3 mouse cellular contexts compared by ENCODE assay signal in the genomic region with DNA sequence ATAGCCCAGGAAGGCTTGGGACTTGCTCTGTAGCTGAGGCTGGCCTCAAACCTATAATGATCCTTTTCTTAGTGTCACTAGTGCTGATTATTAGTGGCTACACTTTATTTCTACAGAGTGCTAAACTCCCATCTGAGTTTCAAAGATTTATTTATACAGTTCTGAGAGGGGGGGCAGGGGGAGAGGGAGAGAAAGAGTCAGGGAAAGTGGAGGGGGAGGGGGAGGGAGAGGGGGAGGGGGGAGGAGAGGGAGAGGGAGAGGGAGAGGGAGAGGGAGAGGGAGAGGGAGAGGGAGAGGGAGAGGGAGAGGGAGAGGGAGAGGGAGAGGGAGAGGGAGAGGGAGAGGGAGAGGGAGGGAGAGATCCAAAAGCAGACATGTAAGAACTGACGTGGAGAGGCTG.
DNase-seq lines count a peak whose midpoint lies in the region; ATAC-seq and TF ChIP-seq lines count a peak whose summit lies in the region.
"Not testable (repeated sequence)": the region's sequence is repeated elsewhere in the genome, so short reads cannot be mapped to it uniquely, and the experiment has no call there.

No protein-coding gene starts in this region.

- not testable (repeated sequence) for TF ChIP-seq CTCF in heart, postnatal 0 days (IDR thresholded peaks at IDR 0.05; ENCODE audit: low read depth); kidney, postnatal 0 days (IDR thresholded peaks at IDR 0.05; ENCODE audit: low read depth); lung, postnatal 0 days (IDR thresholded peaks at IDR 0.05)

- not testable (repeated sequence) for ATAC-seq in heart, postnatal 0 days (ENCODE audit: insufficient read depth, low read depth); kidney, postnatal 0 days (replicated peaks; ENCODE audit: low FRiP score, low read depth); lung, postnatal 0 days

- WGBS in heart, postnatal 0 days, result 31% methylated on average over 1 of the region's 1 CpGs
- WGBS in kidney, postnatal 0 days, result 61% methylated on average over 1 of the region's 1 CpGs
- WGBS in lung, postnatal 0 days, result 42% methylated on average over 1 of the region's 1 CpGs

- H3K4me3 ChIP-seq in heart, postnatal 0 days (ENCODE audit: low read depth, low read length); kidney, postnatal 0 days (replicated peaks; ENCODE audit: low read depth, low read length); lung, postnatal 0 days (ENCODE audit: low read depth, low read length): not testable (repeated sequence)

- not testable (repeated sequence) for H3K36me3 ChIP-seq in heart, postnatal 0 days (replicated peaks; ENCODE audit: control insufficient read depth, insufficient read depth, low read length); kidney, postnatal 0 days (ENCODE audit: insufficient read depth, low read length); lung, postnatal 0 days (ENCODE audit: insufficient read depth, low read length)

- H3K4me2 ChIP-seq in heart, postnatal 0 days (ENCODE audit: low read depth, low read length); kidney, postnatal 0 days (ENCODE audit: low read length); lung, postnatal 0 days (replicated peaks; ENCODE audit: low read depth, low read length): not testable (repeated sequence)

- H3K9ac ChIP-seq in heart, postnatal 0 days (replicated peaks; ENCODE audit: low read depth, low read length); kidney, postnatal 0 days (ENCODE audit: low read depth, low read length); lung, postnatal 0 days (replicated peaks; ENCODE audit: low read depth): not testable (repeated sequence)

- not testable (repeated sequence) for H3K27ac ChIP-seq in heart, postnatal 0 days (ENCODE audit: low read depth); kidney, postnatal 0 days; lung, postnatal 0 days (ENCODE audit: low read length)

- peak; percentile 97 for DNase-seq in heart, postnatal 0 days (ENCODE audit: low spot score)
- peak; percentile 77 for DNase-seq in kidney, postnatal 0 days (ENCODE audit: low spot score)
- peak; percentile 92 for DNase-seq in lung, postnatal 0 days (ENCODE audit: low spot score)

- not testable (repeated sequence) for H3K9me3 ChIP-seq in heart, postnatal 0 days (replicated peaks; ENCODE audit: control insufficient read depth, low read length); kidney, postnatal 0 days (replicated peaks; ENCODE audit: low read length); lung, postnatal 0 days (ENCODE audit: low read length)

- H3K27me3 ChIP-seq in heart, postnatal 0 days (ENCODE audit: control insufficient read depth, insufficient read depth, low read length); kidney, postnatal 0 days (ENCODE audit: insufficient read depth, low read length); lung, postnatal 0 days (replicated peaks; ENCODE audit: insufficient read depth, low read length): not testable (repeated sequence)

- not testable (repeated sequence) for TF ChIP-seq EP300 in heart, postnatal 0 days (IDR thresholded peaks at IDR 0.05; ENCODE audit: low read depth); lung, postnatal 0 days (IDR thresholded peaks at IDR 0.05)

- not testable (repeated sequence) for H3K4me1 ChIP-seq in heart, postnatal 0 days (ENCODE audit: control insufficient read depth, insufficient read depth); kidney, postnatal 0 days (replicated peaks; ENCODE audit: insufficient read depth, low read length); lung, postnatal 0 days (ENCODE audit: insufficient read depth, low read depth, low read length)
